Mouse (Mus musculus) leukemia stem cell, adult 10-12 weeks (primary cell): ENCODE measurements around the gene Gm21497. TPM values are rescaled to one million over a fixed set of nuclear protein-coding genes. Genes with fewer than 3 reads are reported as not detected.

Source experiments
- polyA plus RNA-seq: library from polyadenylated mRNA; stranded (reverse); fragments of >175 nt; gene quantifications from 2 replicates; pipeline ENCODE4 v1.2.3, GENCODE M21; 2012; ENCODE audit warnings: low replicate concordance

Gene Gm21497
- polyA plus RNA-seq, result not detected in 2 replicates

DNA sequence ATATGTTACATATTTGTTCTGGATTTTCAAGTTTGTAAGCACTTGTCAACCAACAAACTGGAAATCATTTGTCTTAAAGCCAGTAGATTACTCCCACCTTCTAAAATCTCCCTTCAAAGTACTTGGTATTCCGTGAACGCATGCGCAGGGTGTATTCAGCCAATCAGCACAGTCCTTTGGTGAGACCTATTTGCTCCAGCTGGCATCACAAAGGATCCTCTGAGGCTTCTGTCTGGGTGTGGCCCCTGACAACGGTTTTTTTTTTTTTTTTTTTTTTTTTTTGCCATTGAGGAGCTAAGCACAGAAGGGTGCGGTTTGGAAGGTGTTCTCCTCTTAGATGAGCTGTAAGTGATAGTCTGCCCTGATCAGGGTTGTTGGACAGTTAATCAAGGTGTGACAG, at the start of gene Gm21497:
TSS of gene Gm21497 (plus strand) at position 301 of the 400 bp plus-strand sequence.

